Mouse (Mus musculus): ENCODE results near the gene Ddx19b. TPM values are rescaled to one million over a fixed set of nuclear protein-coding genes. Genes with fewer than 3 reads are reported as not detected.

Ddx19b gene
- polyA plus RNA-seq, 1 experiment: 4.9 TPM

- DNase-seq: no peak
Measured at GRCm38 (mm10) chr8:111058946-111059572, 27.5 kb upstream of the Ddx19b start.

GRCm38 (mm10) chr8:111056691-111057293 is 25.2 kb upstream of the Ddx19b start:
- TF ChIP-seq POLR2A (IDR thresholded peaks at IDR 0.05; ENCODE audit: borderline replicate concordance, extremely low read depth, low read depth, low read length): no peak
- no peak for TF ChIP-seq CTCF (IDR thresholded peaks at IDR 0.05; ENCODE audit: insufficient read depth, low read length)
- WGBS: under 1% methylated on average over 63 of the region's 63 CpGs
- DNase-seq: peak; percentile 22
- Histone ChIP-seq H3K4me1 (ENCODE audit: control insufficient read depth, insufficient read depth, low read length) (peaks cover 2% of the 10 kb centered on the region; the same call in 1 of the 2 replicates), H3K4me3 (replicated peaks; ENCODE audit: extremely low read depth, low read depth, low read length) (peak overlapping the region; percentile 81)

More at GRCm38 (mm10) chr8:111058946-111059572, 27.5 kb upstream of the Ddx19b start:
- H3K4me3 ChIP-seq (replicated peaks; ENCODE audit: extremely low read depth, low read depth, low read length): no peak overlapping the region
- 82% methylated on average over 2 of the region's 2 CpGs for WGBS
- H3K4me1 ChIP-seq (ENCODE audit: control insufficient read depth, insufficient read depth, low read length): peaks cover 3% of the 10 kb centered on the region; the same call in 1 of the 2 replicates
- TF ChIP-seq POLR2A (IDR thresholded peaks at IDR 0.05; ENCODE audit: borderline replicate concordance, extremely low read depth, low read depth, low read length) (no peak), CTCF (IDR thresholded peaks at IDR 0.05; ENCODE audit: insufficient read depth, low read length) (no peak)

- Histone ChIP-seq H3K4me3 (replicated peaks; ENCODE audit: extremely low read depth, low read depth, low read length) (peak within 1 kb of the TSS; percentile 81), H3K4me1 (ENCODE audit: control insufficient read depth, insufficient read depth, low read length) (no peaks in the 10 kb centered on the region; the same call in 1 of the 2 replicates)
- DNase-seq: peak; percentile 91
- under 1% methylated on average over 68 of the region's 68 CpGs for WGBS
- TF ChIP-seq POLR2A (IDR thresholded peaks at IDR 0.05; ENCODE audit: borderline replicate concordance, extremely low read depth, low read depth, low read length): no peak
- peak; percentile 91 for TF ChIP-seq CTCF (IDR thresholded peaks at IDR 0.05; ENCODE audit: insufficient read depth, low read length)
Measured at GRCm38 (mm10) chr8:111056158-111056663, 24.7 kb upstream of the Ddx19b start, which contains the start of gene Exosc6. Exosc6 (plus strand) TSS chr8:111056339.

GRCm38 (mm10) chr8:111055661-111056060 is 24.1 kb upstream of the Ddx19b start:
- no peak for TF ChIP-seq CTCF (IDR thresholded peaks at IDR 0.05; ENCODE audit: insufficient read depth, low read length)
- TF ChIP-seq POLR2A (IDR thresholded peaks at IDR 0.05; ENCODE audit: borderline replicate concordance, extremely low read depth, low read depth, low read length): no peak
- DNase-seq: no peak
- no peak overlapping the region for H3K4me3 ChIP-seq (replicated peaks; ENCODE audit: extremely low read depth, low read depth, low read length)
- H3K4me1 ChIP-seq (ENCODE audit: control insufficient read depth, insufficient read depth, low read length): no peaks in the 10 kb centered on the region; the same call in 1 of the 2 replicates
- WGBS: 70% methylated on average over 2 of the region's 2 CpGs

GRCm38 (mm10) chr8:111055031-111055634 is 23.6 kb upstream of the Ddx19b start:
- WGBS: 85% methylated on average over 17 of the region's 17 CpGs
- no peak for TF ChIP-seq POLR2A (IDR thresholded peaks at IDR 0.05; ENCODE audit: borderline replicate concordance, extremely low read depth, low read depth, low read length)
- no peak for TF ChIP-seq CTCF (IDR thresholded peaks at IDR 0.05; ENCODE audit: insufficient read depth, low read length)
- no peak for DNase-seq
- no peaks in the 10 kb centered on the region; the same call in 1 of the 2 replicates for H3K4me1 ChIP-seq (ENCODE audit: control insufficient read depth, insufficient read depth, low read length)
- H3K4me3 ChIP-seq (replicated peaks; ENCODE audit: extremely low read depth, low read depth, low read length): no peak overlapping the region

- DNase-seq: no peak
- Histone ChIP-seq H3K4me3 (replicated peaks; ENCODE audit: extremely low read depth, low read depth, low read length) (no peak overlapping the region), H3K4me1 (ENCODE audit: control insufficient read depth, insufficient read depth, low read length) (no peaks in the 10 kb centered on the region; the same call in 1 of the 2 replicates)
- TF ChIP-seq CTCF (IDR thresholded peaks at IDR 0.05; ENCODE audit: insufficient read depth, low read length) (no peak), POLR2A (IDR thresholded peaks at IDR 0.05; ENCODE audit: borderline replicate concordance, extremely low read depth, low read depth, low read length) (no peak)
- 82% methylated on average over 12 of the region's 12 CpGs for WGBS
Measured at GRCm38 (mm10) chr8:111053827-111054518, 22.4 kb upstream of the Ddx19b start.

- no peak overlapping the region for H3K4me3 ChIP-seq (replicated peaks; ENCODE audit: extremely low read depth, low read depth, low read length)
Measured at GRCm38 (mm10) chr8:111049106-111049505, 17.6 kb upstream of the Ddx19b start.

GRCm38 (mm10) chr8:111048694-111049093 is 17.1 kb upstream of the Ddx19b start:
- 80% methylated on average over 2 of the region's 2 CpGs for WGBS
- DNase-seq: no peak
- TF ChIP-seq POLR2A (IDR thresholded peaks at IDR 0.05; ENCODE audit: borderline replicate concordance, extremely low read depth, low read depth, low read length) (no peak), CTCF (IDR thresholded peaks at IDR 0.05; ENCODE audit: insufficient read depth, low read length) (no peak)
- H3K4me1 ChIP-seq (ENCODE audit: control insufficient read depth, insufficient read depth, low read length): no peaks in the 10 kb centered on the region
- H3K4me3 ChIP-seq (replicated peaks; ENCODE audit: extremely low read depth, low read depth, low read length): no peak overlapping the region

More at GRCm38 (mm10) chr8:111049106-111049505, 17.6 kb upstream of the Ddx19b start:
- DNase-seq: no peak
- 96% methylated on average over 7 of the region's 7 CpGs for whole genome bisulfite sequencing
- TF ChIP-seq CTCF (IDR thresholded peaks at IDR 0.05; ENCODE audit: insufficient read depth, low read length) (no peak), POLR2A (IDR thresholded peaks at IDR 0.05; ENCODE audit: borderline replicate concordance, extremely low read depth, low read depth, low read length) (no peak)
- H3K4me1 ChIP-seq (ENCODE audit: control insufficient read depth, insufficient read depth, low read length): no peaks in the 10 kb centered on the region
